Mouse (Mus musculus) hindbrain, embryonic 16.5 days (tissue): ENCODE results near the gene Slc5a10. TPM values are rescaled to one million over a fixed set of nuclear protein-coding genes. Genes with fewer than 3 reads are reported as not detected.

Source experiments
- ATAC-seq: fragments of 200-750 bp; cut with Nextera tagmentation; 2 replicates; pipeline ENCODE4 v1.8.0; 2017; ENCODE audit warnings: moderate TSS enrichment, moderate library complexity
- H3K27ac ChIP-seq: fragments of 300-500 bp; sonication (generic); 2 replicates; pipeline ENCODE4 v1.5.1; 2014; ENCODE audit warnings: low read depth, mild to moderate bottlenecking, control low read depth, low read length, moderate library complexity
- H3K27me3 ChIP-seq: fragments of 300-500 bp; sonication (generic); replicated peaks from 2 replicates; pipeline ENCODE4 v1.6.1; 2014; ENCODE audit warnings: low read length; ENCODE audit not compliant: control insufficient read depth, insufficient read depth
- H3K36me3 ChIP-seq: fragments of 300-500 bp; sonication (generic); 2 replicates; pipeline ENCODE4 v1.6.1; 2014; ENCODE audit warnings: mild to moderate bottlenecking, low read length, moderate library complexity, mixed read lengths; ENCODE audit not compliant: control insufficient read depth, insufficient read depth
- H3K4me1 ChIP-seq: fragments of 300-500 bp; sonication (generic); 2 replicates; pipeline ENCODE4 v1.6.1; 2014; ENCODE audit warnings: low read depth, low read length; ENCODE audit not compliant: control insufficient read depth, insufficient read depth
- H3K4me2 ChIP-seq: fragments of 300-500 bp; sonication (generic); 2 replicates; pipeline ENCODE4 v1.6.1; 2014; ENCODE audit warnings: mild to moderate bottlenecking, low read length, control low read depth, moderate library complexity
- H3K4me3 ChIP-seq: fragments of 300-500 bp; sonication (generic); 2 replicates; pipeline ENCODE4 v1.5.1; 2014; ENCODE audit warnings: mild to moderate bottlenecking, low read length, control low read depth, moderate library complexity
- H3K9ac ChIP-seq: fragments of 300-500 bp; sonication (generic); 2 replicates; pipeline ENCODE4 v1.6.1; 2014; ENCODE audit warnings: low read depth, mild to moderate bottlenecking, control low read depth, low read length, moderate library complexity
- H3K9me3 ChIP-seq: fragments of 300-500 bp; sonication (generic); 2 replicates; pipeline ENCODE4 v1.6.1; 2014; ENCODE audit warnings: mild to moderate bottlenecking, low read length, moderate library complexity; ENCODE audit not compliant: control insufficient read depth
- WGBS: fragments of 180-500 bp; shearing (Covaris S2); extraction: QIAGEN DNeasy Blood & Tissue Kit; methylation state at CpG from one replicate; pipeline ENCODE4 v1.1.7; 2014; 5-methylcytosine and 5-hydroxymethylcytosine counted together
- polyA plus RNA-seq: library from polyadenylated mRNA; unstranded; fragments of >200 nt; fragmentation: Nextera tagmentation; extraction: Ambion mirVana; gene quantifications from 2 replicates; pipeline ENCODE4 v1.2.1, GENCODE M21; 2015

The Slc5a10 gene
- polyA plus RNA-seq, 1 experiment from 2014 or later: not detected

GRCm38 (mm10) chr11:61649626-61650025, 71.0 kb downstream of the Slc5a10 start:
- no peak overlapping the region for H3K9ac ChIP-seq
- no peak overlapping the region for H3K4me3 ChIP-seq
- no peak overlapping the region for H3K27ac ChIP-seq
- no peaks in the 10 kb centered on the region for H3K9me3 ChIP-seq
- no peak for ATAC-seq
- H3K4me2 ChIP-seq: no peak overlapping the region
- no peaks in the 10 kb centered on the region for H3K27me3 ChIP-seq
- no peaks in the 10 kb centered on the region for H3K4me1 ChIP-seq
- H3K36me3 ChIP-seq: no peaks in the 10 kb centered on the region
- WGBS: 90% methylated on average over 4 of the region's 4 CpGs

GRCm38 (mm10) chr11:61649163-61649580, 71.5 kb downstream of the Slc5a10 start:
- WGBS: 93% methylated on average over 5 of the region's 5 CpGs
- Histone ChIP-seq H3K4me2 (no peak overlapping the region), H3K9me3 (no peaks in the 10 kb centered on the region), H3K9ac (no peak overlapping the region), H3K4me1 (no peaks in the 10 kb centered on the region), H3K36me3 (no peaks in the 10 kb centered on the region), H3K4me3 (no peak overlapping the region), H3K27me3 (no peaks in the 10 kb centered on the region), H3K27ac (no peak overlapping the region)
- no peak for ATAC-seq

- no peaks in the 10 kb centered on the region for H3K4me1 ChIP-seq
- 77% methylated on average over 7 of the region's 7 CpGs for WGBS
- no peaks in the 10 kb centered on the region for H3K36me3 ChIP-seq
- H3K27ac ChIP-seq: no peak overlapping the region
- H3K27me3 ChIP-seq: no peaks in the 10 kb centered on the region
- no peak overlapping the region for H3K4me3 ChIP-seq
- H3K9ac ChIP-seq: no peak overlapping the region
- no peak for ATAC-seq
- no peaks in the 10 kb centered on the region for H3K9me3 ChIP-seq
- no peak overlapping the region for H3K4me2 ChIP-seq
These were observed 71.9 kb downstream of the Slc5a10 start for GRCm38 (mm10) chr11:61648749-61649115.

GRCm38 (mm10) chr11:61647956-61648748, 72.5 kb downstream of the Slc5a10 start:
- WGBS: 78% methylated on average over 6 of the region's 6 CpGs
- H3K27ac ChIP-seq: no peak overlapping the region
- ATAC-seq: no peak
- H3K4me2 ChIP-seq: no peak overlapping the region
- H3K9ac ChIP-seq: no peak overlapping the region
- H3K27me3 ChIP-seq: no peaks in the 10 kb centered on the region
- H3K36me3 ChIP-seq: no peaks in the 10 kb centered on the region
- H3K4me1 ChIP-seq: no peaks in the 10 kb centered on the region
- no peak overlapping the region for H3K4me3 ChIP-seq
- H3K9me3 ChIP-seq: no peaks in the 10 kb centered on the region

GRCm38 (mm10) chr11:61647110-61647910, 73.3 kb downstream of the Slc5a10 start:
- no peaks in the 10 kb centered on the region for H3K4me1 ChIP-seq
- ATAC-seq: no peak
- no peak overlapping the region for H3K4me2 ChIP-seq
- H3K27ac ChIP-seq: no peak overlapping the region
- no peak overlapping the region for H3K9ac ChIP-seq
- H3K27me3 ChIP-seq: no peaks in the 10 kb centered on the region
- no peaks in the 10 kb centered on the region for H3K9me3 ChIP-seq
- WGBS: 81% methylated on average over 10 of the region's 10 CpGs
- H3K36me3 ChIP-seq: no peaks in the 10 kb centered on the region
- H3K4me3 ChIP-seq: no peak overlapping the region

- H3K9ac ChIP-seq: no peak overlapping the region
- WGBS: 64% methylated on average over 2 of the region's 2 CpGs
- no peak overlapping the region for H3K4me2 ChIP-seq
- H3K27me3 ChIP-seq: no peaks in the 10 kb centered on the region
- H3K4me1 ChIP-seq: no peaks in the 10 kb centered on the region
- no peak overlapping the region for H3K27ac ChIP-seq
- H3K36me3 ChIP-seq: no peaks in the 10 kb centered on the region
- no peaks in the 10 kb centered on the region for H3K9me3 ChIP-seq
- no peak for ATAC-seq
- no peak overlapping the region for H3K4me3 ChIP-seq
These were observed 74.1 kb downstream of the Slc5a10 start for GRCm38 (mm10) chr11:61646499-61647039.

- no peaks in the 10 kb centered on the region for H3K4me1 ChIP-seq
- no peaks in the 10 kb centered on the region for H3K36me3 ChIP-seq
- no peak for ATAC-seq
- WGBS: 80% methylated on average over 5 of the region's 5 CpGs
- H3K4me2 ChIP-seq: no peak overlapping the region
- no peak overlapping the region for H3K9ac ChIP-seq
- no peak overlapping the region for H3K27ac ChIP-seq
- no peaks in the 10 kb centered on the region for H3K27me3 ChIP-seq
- no peak overlapping the region for H3K4me3 ChIP-seq
- H3K9me3 ChIP-seq: no peaks in the 10 kb centered on the region
These were observed 75.2 kb downstream of the Slc5a10 start for GRCm38 (mm10) chr11:61645357-61645857.

GRCm38 (mm10) chr11:61644576-61645326, 75.9 kb downstream of the Slc5a10 start:
- H3K9me3 ChIP-seq: no peaks in the 10 kb centered on the region
- H3K27ac ChIP-seq: no peak overlapping the region
- no peak overlapping the region for H3K4me3 ChIP-seq
- no peaks in the 10 kb centered on the region for H3K27me3 ChIP-seq
- no peaks in the 10 kb centered on the region for H3K36me3 ChIP-seq
- no peak for ATAC-seq
- WGBS: 68% methylated on average over 11 of the region's 11 CpGs
- no peak overlapping the region for H3K9ac ChIP-seq
- H3K4me1 ChIP-seq: no peaks in the 10 kb centered on the region
- no peak overlapping the region for H3K4me2 ChIP-seq
